ENCODE assay signal across 12 mouse cellular contexts in the genomic region with DNA sequence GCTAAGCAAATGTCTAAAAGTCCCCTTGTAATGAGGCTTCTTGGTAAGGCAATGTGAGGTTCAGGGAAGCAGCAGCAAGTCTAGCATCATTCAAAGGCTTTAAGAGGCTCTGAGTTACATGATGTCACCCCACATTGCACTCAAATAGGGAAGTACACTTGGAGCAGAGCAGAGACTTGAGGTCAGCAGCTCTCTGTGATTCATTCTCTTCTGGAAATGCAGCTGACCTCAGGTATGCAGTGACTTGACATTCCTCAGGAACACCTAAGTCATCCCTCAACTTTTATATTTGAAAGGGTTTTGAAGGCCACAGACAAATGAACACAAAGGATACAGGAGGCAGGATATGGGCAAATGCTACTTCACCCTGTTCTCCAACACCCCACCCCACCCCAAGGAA.
"Had no signal": no experiment of that assay in that cellular context is flagged by ENCODE, and none has a peak within 500 bp of the region (broad histone marks: within the 10 kb centered on the region; RNA-seq: fewer than 3 reads in every experiment).

No protein-coding gene starts in this region.

- DNase-seq: liver, postnatal 0 days; lung, adult 2 months; lung, postnatal 14 days; lung, postnatal 4 days; midbrain, embryonic 14.5 days; retina, postnatal 1 day; right cerebral cortex, adult 18-20 months; right cerebral cortex, postnatal 25 days; right cerebral cortex, postnatal 4 days; thymus, adult 2 months; thymus, postnatal 25 days; thymus, postnatal 4 days had no signal
